Mouse (Mus musculus) lung, postnatal 0 days (tissue): ENCODE data around the gene Epas1.

ENCODE experiments used
- CTCF ChIP-seq: IDR thresholded peaks from 2 replicates; pipeline ENCODE4 v1.5.1; 2016; ENCODE audit warnings: antibody characterized with exemption, mild to moderate bottlenecking
- EP300 ChIP-seq: IDR thresholded peaks from 2 replicates; pipeline ENCODE4 v1.6.1; 2016; ENCODE audit warnings: antibody characterized with exemption, mild to moderate bottlenecking, control low read depth

DNA sequence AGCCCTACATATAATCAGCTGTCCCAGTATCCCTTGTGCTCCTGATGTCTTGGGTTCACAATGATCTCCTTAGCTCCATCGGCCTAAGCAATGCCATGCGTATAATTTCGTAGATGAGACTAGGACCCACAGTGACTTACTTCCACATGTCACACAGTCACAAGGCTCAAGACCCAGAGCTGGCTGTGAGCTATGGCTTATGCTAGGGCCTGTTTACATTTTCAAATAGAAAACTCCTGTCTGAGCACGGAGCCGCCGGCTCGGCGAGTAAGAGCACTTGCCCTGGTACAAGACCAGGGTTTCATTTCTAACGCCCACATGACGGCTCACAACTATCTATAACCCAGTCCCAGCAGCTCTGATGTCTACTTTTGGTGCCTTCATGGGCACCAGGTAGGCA lies 80.4 kb downstream of the Epas1 start:
- TF ChIP-seq CTCF (no peak), EP300 (no peak)
